Mouse (Mus musculus) right cerebral cortex, postnatal 10 days (tissue): ENCODE measurements at regions not wholly inside any gene's neighbourhood (a gene's known extent, or its start where the extent isn't known, plus 50 kb on each side); places are given as distances from the start of the nearest gene placed in this dataset.

Experiments
- DNase-seq, 2 experiments: peaks; one replicate each; pipeline ENCODE4 v3.0.0; 2021; ENCODE audit warnings: low spot score in 2 of 2

DNA sequence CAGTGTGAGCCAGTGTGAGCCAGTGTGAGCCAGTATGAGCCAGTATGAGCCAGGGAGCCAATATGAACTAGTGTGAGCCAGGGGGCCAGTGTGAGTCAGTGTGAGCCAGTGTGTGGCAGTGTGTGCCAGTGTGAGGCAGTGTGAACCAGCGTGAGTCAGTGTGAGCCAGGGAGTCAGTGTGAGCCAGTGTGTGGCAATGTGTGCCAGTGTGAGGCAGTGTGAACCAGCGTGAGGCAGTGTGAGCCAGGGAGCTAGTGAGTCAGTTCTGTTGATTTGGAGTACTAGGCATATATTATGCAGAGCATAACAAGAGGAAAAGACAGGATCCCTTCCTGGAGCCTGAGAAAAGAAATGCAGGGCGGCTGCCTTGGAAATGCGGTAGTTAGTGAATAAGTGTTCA, 82.7 kb upstream of the Zfhx3 start:
- no peak for DNase-seq

DNA sequence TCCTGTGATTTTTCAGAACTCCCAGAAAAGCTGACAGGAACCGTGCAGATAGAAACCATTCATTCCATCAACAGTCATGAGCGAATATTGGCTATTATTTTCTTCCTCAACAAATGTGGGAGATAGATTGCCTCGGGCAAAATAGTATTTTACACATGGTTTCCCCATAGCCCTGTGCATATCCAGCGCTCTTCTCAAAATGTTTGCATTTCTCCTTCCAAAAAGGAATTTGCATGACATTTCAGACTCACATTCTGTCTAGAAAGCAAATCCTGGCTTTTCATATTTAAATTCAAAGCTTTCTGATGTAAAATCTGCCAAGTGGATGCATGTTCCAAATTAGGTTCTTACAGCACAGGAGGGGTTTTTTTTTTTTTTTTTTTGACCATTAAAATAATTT, 82.2 kb upstream of the Zfhx3 start:
- DNase-seq: no peak

DNA sequence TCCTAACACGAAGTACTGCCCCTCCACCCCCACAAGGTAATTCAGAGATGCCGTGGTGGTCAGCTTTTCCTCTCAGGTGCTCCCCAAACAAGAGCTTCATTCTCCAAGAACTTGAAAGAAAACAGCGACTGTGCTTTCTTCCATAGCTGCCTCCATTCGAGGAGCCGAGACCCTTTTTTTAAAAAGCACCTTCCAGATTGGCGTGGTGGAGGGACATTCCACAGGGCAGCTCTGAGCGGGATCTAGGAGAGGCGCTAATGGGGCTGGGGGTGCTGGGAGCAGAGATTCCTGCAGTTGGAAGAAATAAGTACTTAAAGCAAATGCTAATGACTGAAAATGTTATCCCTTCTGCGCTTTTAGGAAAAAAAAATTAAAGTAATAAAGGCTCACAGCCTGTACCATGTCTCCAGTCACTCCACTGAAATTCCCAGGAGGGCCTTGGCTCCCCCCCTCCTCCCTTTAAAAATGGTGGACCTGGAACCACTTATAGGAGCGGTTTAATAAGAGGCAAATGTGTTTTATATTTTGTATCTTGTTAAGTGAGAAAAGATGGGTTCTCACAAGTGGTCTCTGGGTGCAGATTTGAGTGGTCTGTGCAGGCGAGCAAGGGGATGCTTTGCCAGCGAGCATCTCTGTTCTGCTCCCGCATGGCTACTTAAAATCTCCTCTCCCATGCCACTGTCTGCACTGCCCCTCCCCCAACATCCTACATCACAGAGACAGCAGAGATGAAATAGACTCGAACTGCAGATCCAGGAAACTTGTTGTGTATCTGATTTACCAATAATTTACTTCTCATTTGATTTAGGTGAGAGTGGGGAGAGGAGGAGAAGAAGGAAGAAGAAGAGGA, 77.4 kb upstream of the Zfhx3 start:
- DNase-seq: no peak

DNA sequence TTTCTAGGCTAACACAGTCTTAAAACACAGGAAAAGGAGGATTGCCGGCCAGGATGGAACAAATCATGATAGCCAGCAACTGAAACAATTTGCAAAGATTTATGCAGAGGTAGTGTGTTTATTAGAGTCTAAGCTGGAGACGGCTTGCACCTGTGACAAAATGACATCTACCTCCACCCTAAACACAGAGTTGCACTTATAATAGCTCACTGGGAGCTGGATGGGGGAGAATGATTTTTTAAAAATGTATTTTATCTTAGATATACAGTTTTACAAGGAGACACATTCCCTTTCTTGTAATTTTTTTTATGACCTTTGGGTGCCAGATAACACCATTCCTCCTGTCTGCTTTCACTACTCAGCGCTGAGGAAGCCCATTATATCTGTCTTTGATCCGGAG, 76.7 kb upstream of the Zfhx3 start:
- no peak for DNase-seq

DNA sequence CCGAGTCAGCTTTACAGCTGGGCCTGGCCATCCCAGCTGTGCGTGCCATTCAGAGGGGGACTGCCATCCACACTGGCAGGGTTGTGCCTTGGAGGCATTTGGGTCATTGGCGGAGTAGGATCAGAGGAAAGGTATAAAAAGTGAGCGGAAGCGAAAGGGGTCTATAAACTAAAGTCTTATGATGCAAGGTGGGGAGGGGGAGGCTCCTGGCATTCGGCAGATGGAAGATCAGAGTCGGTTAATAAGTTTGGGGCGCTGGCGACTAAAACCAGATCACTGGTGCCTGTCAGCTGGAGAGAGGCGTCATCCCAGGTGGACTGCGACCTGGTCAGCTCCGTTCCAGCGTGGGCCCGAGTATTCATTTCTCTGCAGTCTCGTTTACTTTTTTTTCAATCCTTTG, 70.7 kb upstream of the Zfhx3 start:
- DNase-seq: no peak

DNA sequence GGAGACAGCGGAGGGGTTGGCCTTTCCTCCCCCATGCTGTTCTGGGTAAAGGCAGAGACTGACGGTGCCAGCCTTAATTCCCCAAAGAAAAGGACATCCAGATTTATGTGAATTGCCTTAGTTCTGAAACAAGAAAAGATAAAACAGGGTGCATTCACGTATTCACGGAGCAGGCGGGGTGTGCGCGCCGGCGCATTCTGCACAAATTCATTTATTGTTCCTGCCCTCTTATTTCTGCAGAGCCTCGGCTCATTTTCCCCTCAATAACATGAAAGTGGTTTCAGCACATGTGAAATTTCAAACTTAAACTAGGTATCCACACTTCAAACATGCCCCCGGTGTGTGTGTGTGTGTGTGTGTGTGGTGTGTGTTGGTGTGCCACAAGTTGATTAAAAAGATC, 70.3 kb upstream of the Zfhx3 start:
- no peak for DNase-seq

DNA sequence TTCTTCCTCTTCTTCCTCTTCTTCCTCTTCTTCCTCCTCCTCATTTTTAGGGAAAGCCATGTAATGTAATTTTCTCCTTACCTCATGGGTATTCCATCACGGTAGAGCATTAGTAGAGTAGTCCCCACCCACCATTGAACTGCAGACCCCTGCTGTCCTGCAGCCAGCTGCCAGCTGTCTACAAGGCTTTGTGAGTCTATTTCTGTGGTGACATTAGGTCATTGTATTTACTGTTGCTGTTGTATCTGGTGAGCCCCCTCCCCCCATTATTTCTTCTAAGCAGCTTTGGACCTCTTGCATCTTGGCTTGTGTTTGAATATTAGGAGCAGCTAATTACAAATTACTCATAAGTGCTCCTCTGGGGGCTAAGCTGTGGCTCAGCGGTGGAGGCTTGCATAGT, 66.0 kb upstream of the Zfhx3 start:
- no peak for DNase-seq

DNA sequence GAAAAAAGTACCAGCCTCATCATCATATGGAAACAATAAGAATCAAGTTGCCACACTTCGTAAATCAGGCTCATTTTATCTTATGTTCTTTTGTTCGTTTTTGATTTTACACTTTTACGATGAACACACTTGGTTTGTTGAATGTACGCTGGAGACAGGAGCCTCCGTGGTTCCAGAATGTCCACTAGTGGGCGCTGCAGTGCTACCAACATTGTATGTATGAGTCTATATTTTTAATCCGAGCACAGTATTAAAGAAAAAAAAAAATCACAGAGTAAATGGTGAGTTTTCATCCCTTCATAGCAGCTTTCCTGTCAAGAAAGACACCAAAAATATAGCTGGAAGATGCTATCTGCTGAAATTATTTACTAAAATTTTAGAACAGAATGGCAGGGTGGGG, 60.6 kb upstream of the Zfhx3 start:
- peak; percentile 73 to 86 for DNase-seq

DNA sequence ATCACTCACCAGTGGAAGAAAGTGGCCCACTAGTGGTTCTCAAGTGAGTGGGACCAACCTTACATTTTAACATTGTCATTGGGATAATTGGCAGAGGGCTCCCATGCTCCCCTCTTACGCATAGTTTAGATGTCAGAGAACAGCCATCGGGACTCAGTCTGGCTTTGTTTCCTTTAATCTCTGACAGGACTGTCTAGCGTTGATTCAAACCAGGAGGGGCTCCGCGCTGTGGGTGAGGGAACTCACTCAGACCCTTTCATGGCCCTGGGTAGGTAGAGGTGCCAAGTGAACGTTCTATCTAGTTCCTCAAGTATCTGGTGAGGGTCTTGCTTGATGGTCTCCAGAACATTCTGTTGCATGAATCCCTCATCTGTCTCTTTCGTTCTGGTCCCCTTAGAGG, 56.9 kb upstream of the Zfhx3 start:
- no peak for DNase-seq

DNA sequence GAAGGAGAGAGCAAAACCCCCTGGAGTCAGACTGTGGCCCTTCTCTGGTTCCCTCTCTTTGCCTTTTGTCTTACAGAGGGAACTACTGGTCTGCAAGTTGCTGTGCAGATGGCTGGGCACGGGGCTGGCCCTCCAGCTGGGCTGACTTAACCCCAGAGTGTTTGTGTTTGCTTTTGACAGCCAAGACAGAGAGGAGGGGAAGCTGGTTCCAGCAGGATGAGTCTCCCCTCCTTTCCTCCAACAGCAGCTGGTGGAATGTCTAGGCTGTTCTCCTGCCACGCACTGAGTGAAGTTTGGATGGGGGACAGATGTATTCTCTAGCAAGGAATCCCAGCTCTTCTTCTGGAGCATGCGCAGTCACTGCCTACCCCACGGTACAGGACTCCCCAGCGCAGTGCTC, 56.5 kb upstream of the Zfhx3 start:
- no peak for DNase-seq

DNA sequence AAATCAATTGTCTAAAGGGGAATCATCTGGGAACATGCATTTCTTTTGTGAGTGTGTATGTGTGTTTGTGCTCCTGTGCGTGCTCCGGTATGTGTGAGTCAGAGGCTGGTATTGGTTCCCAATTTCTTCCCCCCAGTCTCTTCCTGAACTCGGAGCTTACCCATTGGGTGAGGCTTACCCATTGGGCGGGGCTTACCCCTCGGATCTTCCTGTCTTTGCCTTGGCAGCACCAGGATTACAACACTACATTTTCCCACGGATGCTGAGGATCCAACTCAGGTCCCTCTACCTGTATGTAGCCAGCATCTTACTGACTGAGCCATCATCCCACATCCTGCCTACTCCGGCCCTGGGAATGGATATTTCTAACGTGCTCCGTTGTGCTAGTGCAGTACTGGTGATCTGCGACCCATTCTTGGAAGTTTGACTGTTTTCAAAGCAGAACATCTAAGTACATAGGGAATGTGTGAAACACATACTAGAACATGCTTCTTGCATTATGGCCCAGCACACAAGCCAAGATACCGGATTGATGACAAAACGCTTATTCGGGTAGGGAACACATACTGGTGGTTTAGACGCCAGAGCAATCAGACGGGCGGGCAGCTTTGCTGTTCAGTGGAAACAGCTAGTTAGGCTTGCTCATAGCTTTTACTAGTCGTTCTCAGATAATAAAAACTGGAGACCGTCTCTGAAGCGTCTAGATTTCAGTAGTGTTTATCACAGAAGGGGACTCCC, 55.8 kb upstream of the Zfhx3 start:
- DNase-seq: no peak

DNA sequence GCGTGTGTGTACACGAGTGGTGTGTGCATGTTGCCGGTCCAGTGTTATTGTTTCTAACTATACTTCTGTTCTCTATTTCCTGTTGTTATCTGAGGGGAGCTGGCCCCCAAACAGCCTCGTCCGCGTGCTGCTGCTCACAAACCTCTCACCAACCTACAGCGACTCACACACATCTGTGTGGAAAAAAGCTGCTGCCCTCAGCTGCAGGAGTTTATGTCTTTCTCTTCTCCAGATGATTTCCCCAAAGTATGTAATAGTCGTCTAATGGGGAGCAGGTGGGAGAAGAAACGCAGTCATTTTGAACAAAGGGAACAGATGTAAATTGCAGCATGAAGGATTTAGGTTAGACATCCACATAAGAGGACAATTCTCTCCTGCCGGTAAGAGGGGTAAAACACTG, 55.1 kb upstream of the Zfhx3 start:
- no peak for DNase-seq

DNA sequence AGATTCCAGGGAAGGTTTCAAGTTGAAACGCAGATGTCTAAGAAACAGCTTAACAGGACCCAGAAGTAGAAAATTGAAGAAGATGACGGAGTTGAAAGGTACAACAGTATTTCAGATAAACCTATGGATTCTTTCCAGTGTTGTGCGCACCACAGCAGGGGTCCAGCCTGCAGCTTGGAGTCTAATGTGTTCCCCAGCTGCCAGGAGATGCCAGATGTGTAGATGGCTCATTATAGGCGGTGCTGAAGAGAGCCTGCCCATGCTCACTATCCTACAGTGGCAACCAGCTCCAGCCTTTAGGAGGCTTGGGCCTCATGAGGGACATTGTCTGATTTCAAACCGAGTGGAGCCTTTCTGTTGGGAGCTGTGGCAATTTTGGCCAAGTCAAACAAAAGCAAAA, 51.5 kb upstream of the Zfhx3 start:
- DNase-seq: no peak
